ENCODE assay signal across 8 mouse cellular contexts in genomic region chr8:123411781-123412327, GRCm38 (mm10). TPM values are rescaled to one million over a fixed set of nuclear protein-coding genes. Genes with fewer than 3 reads are reported as not detected.
A peak's percentile ranks its signal among the peaks of the same experiment; 100 is the strongest.
DNase-seq lines count a peak whose midpoint lies in the region; ATAC-seq lines count a peak whose summit lies in the region.

No protein-coding gene starts in this region.

- no peak for ATAC-seq in kidney, embryonic 16.5 days (ENCODE audit: low FRiP score, low TSS enrichment)
- peak; percentile 35 for ATAC-seq in forebrain, embryonic 14.5 days

- H3K27me3 ChIP-seq in kidney, embryonic 16.5 days (ENCODE audit: insufficient read depth, low read length) = peaks cover 56% of the 10 kb centered on the region
- no peaks in the 10 kb centered on the region for H3K27me3 ChIP-seq in forebrain, embryonic 14.5 days (replicated peaks; ENCODE audit: control insufficient read depth, insufficient read depth, low read length)
- H3K27me3 ChIP-seq in midbrain, embryonic 10.5 days (ENCODE audit: low read depth, poor library complexity, severe bottlenecking) = peaks cover 64% of the 10 kb centered on the region

- no peak overlapping the region for H3K27ac ChIP-seq in kidney, embryonic 16.5 days (ENCODE audit: low read length)
- H3K27ac ChIP-seq in forebrain, embryonic 14.5 days (ENCODE audit: low read depth, low read length) = peak overlapping the region; percentile 97
- H3K27ac ChIP-seq in midbrain, embryonic 10.5 days (replicated peaks) = peak overlapping the region; percentile 91

- H3K36me3 ChIP-seq in kidney, embryonic 16.5 days (ENCODE audit: insufficient read depth, low read length) = no peaks in the 10 kb centered on the region
- H3K36me3 ChIP-seq in forebrain, embryonic 14.5 days (ENCODE audit: control insufficient read depth, insufficient read depth, low read length) = peaks cover 5% of the 10 kb centered on the region; the same call in 1 of the 2 replicates
- H3K36me3 ChIP-seq in midbrain, embryonic 10.5 days = peaks cover 4% of the 10 kb centered on the region

- H3K4me3 ChIP-seq in kidney, embryonic 16.5 days (ENCODE audit: low read length) = peak overlapping the region; percentile 38
- peak overlapping the region; percentile 87 for H3K4me3 ChIP-seq in forebrain, embryonic 14.5 days (ENCODE audit: low read depth, low read length)
- peak overlapping the region; percentile 73 for H3K4me3 ChIP-seq in midbrain, embryonic 10.5 days

- WGBS in kidney, embryonic 16.5 days = 7% methylated on average over 16 of the region's 16 CpGs
- WGBS in forebrain, embryonic 14.5 days = 1% methylated on average over 16 of the region's 16 CpGs
- 6% methylated on average over 16 of the region's 16 CpGs for WGBS in midbrain, embryonic 10.5 days

- H3K4me2 ChIP-seq in kidney, embryonic 16.5 days (replicated peaks; ENCODE audit: low read depth, low read length) = peak overlapping the region; percentile 53
- H3K4me2 ChIP-seq in forebrain, embryonic 14.5 days (ENCODE audit: low read length) = peak overlapping the region; percentile 97

- H3K9ac ChIP-seq in kidney, embryonic 16.5 days (replicated peaks; ENCODE audit: low read length) = no peak overlapping the region
- peak overlapping the region; percentile 99 for H3K9ac ChIP-seq in forebrain, embryonic 14.5 days (ENCODE audit: low read length)

- peaks cover 18% of the 10 kb centered on the region for H3K4me1 ChIP-seq in kidney, embryonic 16.5 days (ENCODE audit: insufficient read depth, low read length)
- H3K4me1 ChIP-seq in forebrain, embryonic 14.5 days (ENCODE audit: control insufficient read depth, insufficient read depth, low read length) = peaks cover 18% of the 10 kb centered on the region
- H3K4me1 ChIP-seq in midbrain, embryonic 10.5 days = peaks cover 72% of the 10 kb centered on the region

- DNase-seq in kidney, adult 9 months = no peak
- DNase-seq in ZHBTc4 (ENCODE audit: low read depth, low spot score) = peak; percentile 63
- peak; percentile 66 for DNase-seq in forebrain, embryonic 14.5 days (ENCODE audit: low spot score)
- DNase-seq in midbrain, embryonic 10.5 days (ENCODE audit: low spot score) = no peak
- DNase-seq in layer of hippocampus, adult 18-20 months (ENCODE audit: low spot score in 2 of 2) = no peak
- DNase-seq in adrenal gland, postnatal 25 days = no peak
- no peak for DNase-seq in adrenal gland, adult 8-10 months

- H3K9me3 ChIP-seq in kidney, embryonic 16.5 days (ENCODE audit: low read length) = no peaks in the 10 kb centered on the region
- H3K9me3 ChIP-seq in forebrain, embryonic 14.5 days (replicated peaks; ENCODE audit: control insufficient read depth, low read length) = no peaks in the 10 kb centered on the region
- no peaks in the 10 kb centered on the region for H3K9me3 ChIP-seq in midbrain, embryonic 10.5 days (replicated peaks)

RNA-seq across cellular contexts. Expression of gene Tubb3, which starts 0.6 kb away (rescaled TPM):
- 4.8 and 11.2 TPM in 2 replicates for polyA plus RNA-seq in kidney, embryonic 16.5 days (2015; fragmentation: Nextera tagmentation; extraction: Ambion mirVana)
- 1,786 and 1,955 TPM in 2 replicates for polyA plus RNA-seq in forebrain, embryonic 14.5 days (2014; fragmentation: Nextera tagmentation; extraction: Ambion mirVana)
- polyA plus RNA-seq in midbrain, embryonic 10.5 days (2016; fragmentation: Nextera tagmentation; extraction: Ambion mirVana) = 428 and 665 TPM in 2 replicates
- 100 to 1,000 TPM; 253 to 286 TPM for total RNA-seq in layer of hippocampus, adult 18-20 months (2021)
- 1.7 and 2.8 TPM in 2 replicates for total RNA-seq in adrenal gland, postnatal 25 days (2021)
- total RNA-seq in adrenal gland, adult 8-10 months (2022) = 1 to 10 TPM; 2.9 to 9.7 (median 6.6) TPM

RNA-seq across cellular contexts. Expression of gene Mc1r, which starts 4.9 kb away (rescaled TPM):
- not detected in 2 replicates for polyA plus RNA-seq in kidney, embryonic 16.5 days (2015; fragmentation: Nextera tagmentation; extraction: Ambion mirVana)
- polyA plus RNA-seq in forebrain, embryonic 14.5 days (2014; fragmentation: Nextera tagmentation; extraction: Ambion mirVana) = 0.11 TPM in 1 of 2 replicates, not detected in the other
- polyA plus RNA-seq in midbrain, embryonic 10.5 days (2016; fragmentation: Nextera tagmentation; extraction: Ambion mirVana) = 0.06 and 0.10 TPM in 2 replicates
- total RNA-seq in layer of hippocampus, adult 18-20 months (2021) = under 1 TPM in 1 of 2 experiments, not detected in 1; 0.07 TPM
- total RNA-seq in adrenal gland, postnatal 25 days (2021) = not detected in 2 replicates
- under 1 TPM in 1 of 4 experiments, not detected in 3; 0.13 TPM for total RNA-seq in adrenal gland, adult 8-10 months (2022)

RNA-seq across cellular contexts. Expression of gene Def8, which starts 11.5 kb away (rescaled TPM):
- polyA plus RNA-seq in kidney, embryonic 16.5 days (2015; fragmentation: Nextera tagmentation; extraction: Ambion mirVana) = 43.7 and 44.4 TPM in 2 replicates
- polyA plus RNA-seq in forebrain, embryonic 14.5 days (2014; fragmentation: Nextera tagmentation; extraction: Ambion mirVana) = 44.3 and 48.4 TPM in 2 replicates
- 42.1 and 45.9 TPM in 2 replicates for polyA plus RNA-seq in midbrain, embryonic 10.5 days (2016; fragmentation: Nextera tagmentation; extraction: Ambion mirVana)
- 10 to 100 TPM; 54.0 to 54.7 TPM for total RNA-seq in layer of hippocampus, adult 18-20 months (2021)
- total RNA-seq in adrenal gland, postnatal 25 days (2021) = 19.1 and 29.4 TPM in 2 replicates
- total RNA-seq in adrenal gland, adult 8-10 months (2022) = 10 to 100 TPM; 27.8 to 40.1 (median 34.2) TPM

RNA-seq across cellular contexts. Expression of gene Tcf25, which starts 38.3 kb away (rescaled TPM):
- 168 and 175 TPM in 2 replicates for polyA plus RNA-seq in kidney, embryonic 16.5 days (2015; fragmentation: Nextera tagmentation; extraction: Ambion mirVana)
- 181 and 203 TPM in 2 replicates for polyA plus RNA-seq in forebrain, embryonic 14.5 days (2014; fragmentation: Nextera tagmentation; extraction: Ambion mirVana)
- 150 and 167 TPM in 2 replicates for polyA plus RNA-seq in midbrain, embryonic 10.5 days (2016; fragmentation: Nextera tagmentation; extraction: Ambion mirVana)
- 100 to 1,000 TPM; 487 TPM for total RNA-seq in layer of hippocampus, adult 18-20 months (2021)
- total RNA-seq in adrenal gland, postnatal 25 days (2021) = 203 and 237 TPM in 2 replicates
- 100 to 1,000 TPM; 223 to 301 (median 278) TPM for total RNA-seq in adrenal gland, adult 8-10 months (2022)

Comparison
In these comparisons a context has a peak if more than half of its experiments do, and no peak if none do; other contexts are left out.
1. DNase-seq: peak in ZHBTc4 (single experiment) and forebrain, embryonic 14.5 days (single experiment); none in kidney, adult 9 months (single experiment), midbrain, embryonic 10.5 days (single experiment), layer of hippocampus, adult 18-20 months (0 of 2), adrenal gland, postnatal 25 days (single experiment) and adrenal gland, adult 8-10 months (single experiment).
2. RNA of gene Tubb3, which starts 0.6 kb away (total RNA-seq): 253 to 286 TPM in layer of hippocampus, adult 18-20 months; 2.9 to 9.7 TPM in adrenal gland, adult 8-10 months and 1.7 to 2.8 TPM in adrenal gland, postnatal 25 days; every median in the first group is over 10 times any median in the second.
3. Peak in every context shown above with its lines, with median percentiles within 50 percentile points of each other: H3K4me3 ChIP-seq.